Mouse (Mus musculus) frontal cortex, postnatal 10 days (tissue): ENCODE results near the gene Fam53b.

Source experiments
- DNase-seq, 2 experiments: peaks; one replicate each; pipeline ENCODE4 v3.0.0; 2022; ENCODE audit warnings: low spot score in 2 of 2, mixed read lengths in 1 of 2

Fam53b gene

DNA sequence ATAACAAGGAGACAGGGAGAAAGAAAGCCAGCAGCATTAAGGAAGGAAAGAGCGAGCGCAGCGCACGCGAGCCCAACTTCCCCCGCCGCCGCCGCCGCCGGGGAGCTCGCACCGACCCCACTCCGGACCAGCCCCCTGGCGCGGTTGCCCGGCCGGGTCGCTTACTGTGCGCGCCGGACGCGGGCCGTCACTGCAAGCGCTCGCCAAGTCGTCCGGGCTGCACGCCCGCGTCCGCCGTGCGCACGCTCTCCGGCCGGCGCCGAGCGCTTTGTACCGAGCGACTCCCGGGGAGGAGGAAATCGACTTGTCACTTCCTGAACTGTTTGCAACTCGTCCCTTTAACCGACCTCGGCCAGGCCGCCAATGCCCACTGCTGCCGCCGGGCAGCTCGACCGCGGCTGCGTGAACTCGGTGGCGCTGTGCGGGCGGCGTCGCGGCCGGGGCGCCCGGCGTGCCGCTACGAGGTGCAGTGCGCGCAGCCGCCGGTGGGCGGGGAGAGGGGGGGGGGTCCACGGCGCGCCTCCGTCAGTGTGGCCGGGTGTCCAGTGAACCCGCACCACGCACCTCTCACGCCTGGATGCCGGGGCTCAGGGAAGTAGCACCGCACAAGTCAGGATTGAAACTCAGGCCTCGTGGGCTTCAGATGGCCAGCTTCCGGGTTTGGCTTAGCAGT lies at the start of gene Fam53b:
Gene Fam53b (minus strand): TSS at position 471 of the 673 bp plus-strand sequence.
- peak; percentile 59 to 65 for DNase-seq

DNA sequence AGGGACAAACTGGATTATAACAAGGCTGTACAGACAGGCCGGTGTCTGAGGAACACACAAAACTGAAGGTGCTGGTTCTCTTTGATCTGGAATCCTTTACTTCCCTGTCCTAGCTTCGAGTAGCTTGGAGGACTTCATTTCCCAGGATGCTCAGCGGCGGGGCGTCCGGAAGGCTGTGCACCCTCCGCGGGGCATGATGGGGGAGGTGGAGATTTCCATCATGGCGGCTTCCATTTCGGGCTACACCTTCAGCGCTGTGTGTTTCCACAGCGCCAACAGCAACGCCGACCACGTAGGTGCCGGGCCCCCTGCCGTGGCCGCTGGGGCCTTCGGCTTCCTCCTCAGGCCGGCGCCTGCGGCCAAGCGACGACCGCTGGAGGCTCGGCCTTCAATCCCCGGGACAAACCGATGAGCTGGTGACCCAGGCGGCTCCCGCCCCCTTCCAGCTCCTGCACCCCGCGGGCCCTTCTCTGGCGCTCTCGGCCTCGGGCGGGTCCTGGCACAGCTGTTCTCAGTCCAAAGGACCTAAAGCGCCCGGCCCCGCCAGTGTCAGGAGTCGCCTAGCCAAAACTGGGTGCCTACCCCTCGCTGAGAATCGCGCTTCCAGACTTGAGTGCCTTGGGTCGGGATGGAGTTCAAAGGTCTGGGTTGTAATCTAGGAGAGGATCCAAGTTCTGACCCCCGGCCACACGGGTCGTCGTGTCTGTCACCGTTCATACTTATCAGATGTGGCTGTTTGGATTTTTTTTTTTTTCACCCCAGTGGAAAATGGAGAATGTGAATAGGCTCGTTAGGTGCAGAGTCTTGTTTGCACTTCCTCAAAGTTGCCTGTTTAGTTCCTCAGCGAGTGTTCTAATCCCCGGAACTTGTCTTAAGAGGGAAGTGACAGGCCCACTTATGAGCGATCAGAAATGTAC lies 45.6 kb upstream of the Fam53b start, which contains the start of gene Abraxas2:
Gene Abraxas2 (plus strand): TSS at position 184 of the 917 bp plus-strand sequence.
- peak; percentile 73 to 88 for DNase-seq

DNA sequence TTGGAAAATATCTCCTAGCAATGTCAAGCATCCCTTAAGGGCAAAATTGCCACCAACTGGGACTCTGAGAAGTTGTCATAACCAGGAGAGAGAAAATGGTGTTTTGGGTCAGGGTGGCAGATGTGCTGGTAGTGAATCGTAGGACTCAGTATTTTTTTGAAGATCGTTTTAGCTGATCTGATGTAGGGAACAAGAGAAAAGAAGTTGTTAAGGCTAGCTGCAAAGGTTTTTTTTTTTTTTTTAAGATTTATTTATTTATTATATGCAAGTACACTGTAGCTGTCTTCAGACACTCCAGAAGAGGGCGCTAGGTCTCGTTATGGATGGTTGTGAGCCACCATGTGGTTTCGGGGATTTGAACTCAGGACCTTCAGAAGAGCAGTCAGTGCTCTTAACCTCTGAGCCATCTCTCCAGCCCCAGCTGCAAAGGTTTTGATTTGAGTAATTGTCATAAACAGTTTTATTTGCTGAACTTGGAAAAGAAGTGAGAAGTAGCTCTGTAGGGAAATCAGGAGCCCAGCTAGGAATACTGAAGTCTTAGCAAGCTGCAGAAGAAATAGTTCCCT lies 44.4 kb upstream of the Fam53b start:
- DNase-seq = no peak

DNA sequence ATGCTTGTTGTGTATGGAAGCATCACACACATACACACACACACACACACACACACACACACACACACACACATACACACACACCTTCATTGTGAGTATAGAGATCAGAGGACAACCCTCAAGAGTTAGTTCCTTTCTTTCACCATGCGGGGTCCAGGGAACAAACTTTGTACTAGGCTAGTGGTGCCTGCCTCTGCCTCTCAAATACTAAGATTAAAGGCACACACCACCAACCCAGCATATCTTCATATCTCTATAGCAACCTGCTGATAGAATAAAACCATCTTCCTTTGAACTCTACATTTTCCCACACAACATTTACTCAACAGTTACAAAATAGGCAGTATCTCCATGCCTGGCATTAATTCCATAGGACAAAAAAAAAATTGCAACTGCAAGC lies 42.4 kb upstream of the Fam53b start:
- no peak for DNase-seq

DNA sequence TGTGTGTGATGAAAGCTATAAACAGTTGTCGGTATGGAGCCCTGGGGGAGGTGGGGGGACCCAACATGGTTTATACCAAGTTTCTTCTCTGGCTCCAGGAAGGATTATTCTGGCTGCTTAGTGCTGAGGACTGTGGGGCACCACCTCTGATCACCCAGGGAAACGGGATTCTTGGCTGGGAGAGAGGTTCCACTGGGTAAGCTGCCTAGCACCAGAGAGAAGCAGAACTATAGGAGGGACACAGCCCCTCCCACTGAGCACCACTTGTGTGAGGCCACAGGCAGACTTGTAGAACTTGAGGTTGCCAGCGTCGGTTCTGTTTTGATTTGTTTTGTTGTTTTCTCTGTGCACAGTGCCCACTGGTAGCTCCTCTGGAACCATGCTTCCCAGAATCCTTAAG lies 40.3 kb upstream of the Fam53b start:
- DNase-seq = peak; percentile 29 to 33

DNA sequence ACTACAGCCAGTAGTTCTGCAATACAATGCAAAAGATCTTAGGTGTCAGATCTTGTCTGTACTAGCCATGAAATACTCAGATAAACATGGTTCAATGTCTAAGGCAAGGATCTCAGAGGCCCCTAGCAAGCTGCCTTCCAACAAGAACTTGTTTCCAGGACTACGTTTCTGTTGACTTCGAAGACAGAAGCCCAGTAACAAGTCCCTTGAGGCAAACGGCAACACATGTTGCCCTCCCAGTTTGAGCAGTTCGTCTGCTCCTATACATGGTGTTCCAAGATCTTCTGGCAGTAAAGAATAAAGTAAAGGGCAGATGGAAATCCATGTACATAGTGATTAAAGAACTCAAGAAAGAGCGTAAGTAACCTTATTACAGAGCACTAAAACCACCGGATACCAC lies 39.7 kb upstream of the Fam53b start:
- DNase-seq = no peak

DNA sequence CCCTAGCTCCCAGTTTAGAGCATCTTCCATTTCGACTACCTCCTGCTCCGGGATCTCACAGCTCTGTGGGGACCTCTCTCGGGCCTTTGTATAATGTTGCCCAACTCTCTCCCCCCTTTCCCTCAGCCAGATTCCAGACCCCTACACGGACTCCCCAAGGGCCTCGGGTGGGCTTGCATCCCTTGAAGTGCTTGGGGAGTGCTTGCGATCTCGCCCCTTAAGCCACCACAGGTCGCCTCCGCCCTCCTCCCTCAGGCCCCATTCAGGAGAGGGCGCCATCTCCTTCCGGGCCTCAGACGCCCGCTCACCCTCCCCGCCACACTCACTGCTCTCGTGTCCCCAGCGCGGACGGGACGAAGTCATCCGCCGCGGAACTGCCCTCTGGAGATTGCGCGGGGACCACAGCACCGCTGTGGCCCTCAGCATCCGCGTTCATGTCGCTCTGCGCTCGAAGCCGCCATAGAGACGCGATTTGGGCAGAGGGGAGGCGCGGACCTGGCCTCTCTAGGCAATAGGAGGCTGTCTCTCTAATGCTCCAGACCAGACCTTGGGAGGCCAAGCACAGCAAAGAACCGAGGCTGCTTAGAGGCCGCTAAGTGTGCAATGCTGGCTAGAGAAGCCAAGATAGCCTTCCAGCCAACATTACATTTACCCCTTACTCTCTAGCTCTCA lies 38.6 kb upstream of the Fam53b start, which contains the start of gene Eef1akmt2:
Gene Eef1akmt2 (minus strand): TSS at position 501 of the 672 bp plus-strand sequence.
- peak; percentile 69 to 81 for DNase-seq

DNA sequence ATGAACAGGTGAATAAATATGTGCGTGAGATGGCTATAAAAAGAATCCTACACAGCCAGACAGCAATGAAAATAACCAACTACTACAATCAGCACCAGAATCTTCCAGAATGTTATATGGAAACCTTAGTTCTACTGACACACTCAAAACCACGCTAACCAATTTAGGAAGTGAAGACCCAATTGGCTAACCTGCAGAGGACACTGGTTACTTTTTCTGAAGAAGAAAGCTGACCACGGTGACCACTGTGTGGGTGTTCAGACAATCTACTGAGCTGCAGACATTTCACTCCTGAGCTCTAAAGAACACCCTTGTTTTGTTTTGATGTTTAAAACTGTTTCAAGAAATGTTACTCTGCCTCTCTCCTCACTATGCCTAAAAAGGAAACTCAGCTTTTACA lies 29.5 kb upstream of the Fam53b start:
- no peak for DNase-seq

DNA sequence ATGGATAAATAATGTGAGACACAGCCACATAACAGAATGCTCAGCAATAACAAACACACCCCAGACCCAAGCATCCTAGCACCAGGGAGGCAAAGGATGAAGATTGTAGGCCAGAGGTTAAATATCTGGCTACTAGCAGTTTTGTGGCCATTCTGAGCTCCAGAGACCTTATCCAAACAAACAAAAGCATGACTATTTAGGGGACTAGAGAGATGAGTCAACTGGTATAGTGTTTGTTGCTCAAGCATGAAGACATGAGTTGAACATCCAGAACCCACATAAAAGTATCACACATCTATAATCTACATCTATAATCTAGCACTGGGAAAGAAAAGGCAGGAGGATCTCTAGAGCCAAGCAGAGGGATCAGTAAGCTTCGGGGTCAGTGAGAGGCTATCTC lies 28.8 kb upstream of the Fam53b start:
- DNase-seq = no peak

DNA sequence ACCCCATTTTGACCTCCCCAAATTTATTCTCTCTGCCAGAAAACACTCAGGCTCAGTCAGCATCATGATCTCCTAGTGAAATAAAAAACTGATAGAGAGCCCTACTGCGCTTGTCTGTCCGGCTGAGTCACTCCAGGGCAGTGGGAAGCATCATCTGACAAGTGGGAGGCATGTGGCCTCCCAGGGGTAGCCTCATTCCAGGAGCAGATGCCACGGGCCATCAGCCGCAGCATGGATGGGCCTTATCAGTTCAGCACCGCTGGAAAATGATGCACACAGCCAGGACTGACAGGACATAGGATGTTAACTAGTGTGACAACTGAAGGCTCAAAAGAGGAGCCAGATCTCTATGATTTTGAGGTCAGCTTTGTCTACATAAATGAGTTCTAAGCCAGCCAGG lies 27.6 kb upstream of the Fam53b start:
- DNase-seq = no peak

DNA sequence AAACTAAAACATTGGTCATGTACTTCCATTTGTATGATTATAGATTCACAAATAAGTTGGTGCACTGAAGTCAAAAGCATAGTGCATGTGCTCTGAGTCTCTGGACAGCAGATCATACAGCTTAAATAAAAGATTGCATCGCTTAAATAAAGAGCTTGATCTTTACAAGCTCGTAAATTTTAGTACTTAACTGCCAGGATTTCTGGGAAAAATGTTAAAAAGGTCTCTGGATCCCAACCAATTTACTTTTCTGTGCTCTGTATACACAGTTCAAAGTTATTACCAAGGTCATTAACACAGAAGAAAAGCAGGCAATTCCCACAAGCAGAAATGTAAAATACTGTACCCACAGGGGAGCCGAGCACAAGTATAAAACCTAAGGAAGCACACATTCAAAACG lies 17.3 kb upstream of the Fam53b start:
- no peak for DNase-seq

DNA sequence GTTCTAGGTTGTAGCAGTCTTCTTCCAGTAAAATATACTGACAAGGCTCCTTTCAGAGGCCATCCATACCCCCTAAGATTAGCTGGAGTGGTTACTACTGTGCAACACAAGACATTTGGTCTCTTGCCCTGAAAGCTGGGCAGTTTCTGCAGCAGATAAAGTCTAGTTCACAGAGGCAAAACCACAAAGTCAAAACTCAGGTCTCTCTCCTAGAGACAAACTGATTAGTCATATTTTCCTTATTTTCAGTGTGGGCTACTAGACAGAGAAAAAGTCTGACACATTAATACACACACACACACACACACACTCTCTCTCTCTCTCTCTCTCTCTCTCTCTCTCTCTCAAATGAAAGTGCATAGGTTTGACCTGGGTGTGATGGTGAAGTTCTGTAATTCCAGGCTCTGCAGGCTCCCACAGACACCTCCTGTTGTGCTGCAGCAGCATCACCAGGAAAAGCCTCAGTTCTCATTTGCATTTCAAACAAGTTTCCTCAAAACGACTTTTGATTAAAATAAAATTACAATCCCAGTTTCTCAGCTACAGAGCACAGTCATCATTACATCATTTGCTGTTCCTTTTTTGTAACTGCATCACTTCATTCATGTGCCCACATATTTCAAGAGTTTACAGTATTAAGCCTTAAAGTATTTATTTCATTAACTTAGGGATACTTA lies 10.8 kb upstream of the Fam53b start:
- DNase-seq = no peak

DNA sequence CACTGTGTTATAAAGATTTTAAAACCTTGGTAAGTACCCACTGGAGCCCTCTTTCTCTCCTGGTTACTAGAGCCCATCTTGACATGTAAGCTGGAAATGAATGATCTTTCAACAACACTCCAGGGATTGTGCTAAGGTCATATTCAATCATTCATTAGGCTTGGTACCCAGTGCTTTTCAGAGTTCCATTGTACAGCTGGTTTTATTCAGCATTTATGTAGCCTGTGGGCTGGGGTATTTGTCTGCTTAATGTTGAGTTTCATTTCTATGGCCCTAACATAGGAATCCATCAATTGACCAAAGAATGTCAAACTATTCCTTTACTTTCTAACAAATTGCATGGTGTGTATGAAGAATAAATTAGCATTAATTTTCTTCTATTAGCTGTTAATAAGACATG lies 10.1 kb upstream of the Fam53b start:
- DNase-seq = no peak

DNA sequence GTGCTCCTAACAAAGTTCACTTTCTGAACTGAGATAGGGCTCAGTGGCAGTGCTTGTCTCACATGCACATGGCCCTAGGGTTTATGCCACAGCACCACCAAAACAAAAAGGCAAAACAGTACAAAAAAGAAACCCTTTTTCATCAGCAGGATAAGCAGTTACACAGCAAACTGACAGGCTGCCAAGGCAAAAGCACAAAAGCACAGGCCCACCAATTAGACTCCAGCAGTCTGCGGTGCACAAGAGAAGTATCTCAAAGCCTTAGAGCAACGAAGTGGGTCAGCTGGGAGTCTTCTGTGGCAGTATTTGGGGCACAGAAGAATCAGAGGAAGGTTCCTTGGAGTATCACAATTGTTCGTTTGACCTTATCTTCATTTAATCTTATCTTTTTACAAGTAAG lies 7.0 kb upstream of the Fam53b start:
- no peak for DNase-seq

DNA sequence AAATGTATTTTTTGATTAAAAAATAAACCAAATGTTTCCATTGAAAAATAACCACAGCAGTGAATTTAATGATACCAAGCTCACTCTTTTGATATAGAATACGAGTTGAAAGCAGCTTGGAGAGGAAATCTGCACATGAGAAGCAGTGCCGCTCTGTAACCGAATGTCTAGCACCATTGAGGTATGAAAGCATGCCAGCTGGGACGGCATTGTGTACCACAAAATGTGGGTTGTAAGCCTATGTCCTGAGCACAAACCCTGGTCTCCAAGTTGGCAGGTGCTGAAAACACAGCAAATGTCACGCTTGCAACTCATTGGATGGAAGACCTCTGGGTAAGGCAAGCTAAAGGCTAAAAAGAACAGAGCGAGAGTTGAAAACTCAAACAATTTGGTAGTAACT lies 3.4 kb upstream of the Fam53b start:
- no peak for DNase-seq

DNA sequence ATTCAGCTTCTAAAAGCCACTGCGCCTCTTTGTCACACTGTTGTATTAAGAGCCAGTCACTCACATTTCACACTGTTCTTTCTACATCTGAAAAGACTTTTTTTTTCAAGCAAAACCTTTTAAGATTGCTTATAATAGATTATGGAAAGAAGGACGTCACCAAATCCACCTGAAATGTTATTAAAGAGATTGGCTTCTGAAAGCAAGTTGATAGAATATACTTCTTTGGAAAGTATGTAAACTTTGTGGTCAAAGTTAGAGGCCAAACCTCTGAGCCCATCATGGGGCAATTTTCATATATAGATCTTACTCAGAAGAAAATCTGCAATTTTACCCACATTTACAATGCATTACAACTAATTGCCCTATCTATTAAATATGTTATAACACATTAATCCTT lies 2.8 kb upstream of the Fam53b start:
- DNase-seq = no peak

DNA sequence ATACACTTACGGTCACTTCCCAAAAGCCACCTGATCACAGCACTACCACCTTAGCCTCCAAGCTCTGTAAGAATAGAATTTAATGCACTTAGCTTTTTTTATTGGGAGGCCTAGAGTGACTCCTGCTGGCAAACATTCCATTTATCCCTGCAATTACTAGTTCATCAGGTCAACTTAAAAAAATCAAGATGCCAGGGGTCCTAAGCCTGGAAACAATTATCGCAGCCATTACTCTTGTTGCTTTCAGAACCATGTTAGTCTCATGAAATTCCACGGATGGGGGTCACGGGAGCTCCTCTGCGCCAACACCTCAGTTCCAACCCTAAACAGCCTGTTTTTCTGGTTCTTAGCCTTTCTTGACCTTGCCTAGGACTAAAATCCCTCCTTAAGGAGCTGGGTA lies 1.4 kb upstream of the Fam53b start:
- DNase-seq = no peak

DNA sequence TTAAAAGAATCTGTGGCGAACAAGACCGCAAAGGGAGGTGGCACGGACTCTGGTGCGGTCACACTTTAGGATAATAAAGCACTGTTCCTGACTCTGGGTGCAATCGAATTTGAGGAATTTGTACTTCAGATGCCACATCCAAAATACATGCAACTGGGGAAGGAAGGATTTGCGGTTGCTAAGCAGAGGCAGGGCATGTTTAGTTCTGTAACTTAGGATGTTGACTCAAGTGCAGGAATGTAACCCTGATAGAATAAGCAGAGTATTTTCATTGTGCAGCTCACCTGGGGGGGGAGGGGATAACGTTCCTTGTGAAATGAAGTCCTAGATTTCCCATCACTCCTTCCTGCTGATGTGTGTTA lies 384 bp upstream of the Fam53b start:
- no peak for DNase-seq

DNA sequence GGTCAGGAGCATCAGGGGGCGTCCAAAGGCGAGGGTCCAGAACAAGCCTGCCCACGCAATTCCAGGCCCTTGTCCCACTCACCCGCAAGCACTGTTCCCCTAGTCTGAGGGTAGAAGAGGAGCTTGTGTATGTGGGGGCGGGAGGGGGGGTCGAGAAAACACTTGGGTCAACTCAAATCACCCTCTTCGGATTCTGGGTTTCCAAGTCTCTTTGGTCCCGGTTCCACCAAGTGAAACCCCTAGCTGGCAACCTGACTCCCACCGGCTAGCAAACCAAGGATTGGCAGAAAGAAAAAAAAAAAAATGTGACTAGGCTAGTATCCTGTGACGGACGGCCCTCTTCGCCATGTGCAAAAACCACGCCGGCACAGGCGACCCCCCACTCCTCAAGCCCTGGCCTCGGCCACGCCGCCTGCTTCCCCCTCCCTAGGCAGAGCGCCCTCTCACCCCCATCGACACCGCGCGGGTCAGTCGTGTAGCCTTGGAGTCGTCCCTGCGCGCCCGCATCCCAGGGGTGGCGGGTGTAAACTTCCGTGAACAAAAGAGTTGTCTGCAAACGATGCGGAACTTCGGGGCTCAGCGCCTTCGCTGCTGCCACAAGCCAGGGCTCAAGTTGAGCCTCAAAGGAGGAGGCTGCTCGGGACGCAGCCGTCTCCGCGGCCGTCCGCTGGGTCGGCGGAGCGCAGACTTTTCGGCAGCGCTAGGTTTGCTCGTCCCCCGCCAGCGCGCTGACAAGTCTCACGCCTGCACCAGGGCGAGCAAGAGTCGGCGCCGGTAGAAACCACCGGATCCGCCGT lies 869 bp downstream of the Fam53b start:
- DNase-seq = no peak

DNA sequence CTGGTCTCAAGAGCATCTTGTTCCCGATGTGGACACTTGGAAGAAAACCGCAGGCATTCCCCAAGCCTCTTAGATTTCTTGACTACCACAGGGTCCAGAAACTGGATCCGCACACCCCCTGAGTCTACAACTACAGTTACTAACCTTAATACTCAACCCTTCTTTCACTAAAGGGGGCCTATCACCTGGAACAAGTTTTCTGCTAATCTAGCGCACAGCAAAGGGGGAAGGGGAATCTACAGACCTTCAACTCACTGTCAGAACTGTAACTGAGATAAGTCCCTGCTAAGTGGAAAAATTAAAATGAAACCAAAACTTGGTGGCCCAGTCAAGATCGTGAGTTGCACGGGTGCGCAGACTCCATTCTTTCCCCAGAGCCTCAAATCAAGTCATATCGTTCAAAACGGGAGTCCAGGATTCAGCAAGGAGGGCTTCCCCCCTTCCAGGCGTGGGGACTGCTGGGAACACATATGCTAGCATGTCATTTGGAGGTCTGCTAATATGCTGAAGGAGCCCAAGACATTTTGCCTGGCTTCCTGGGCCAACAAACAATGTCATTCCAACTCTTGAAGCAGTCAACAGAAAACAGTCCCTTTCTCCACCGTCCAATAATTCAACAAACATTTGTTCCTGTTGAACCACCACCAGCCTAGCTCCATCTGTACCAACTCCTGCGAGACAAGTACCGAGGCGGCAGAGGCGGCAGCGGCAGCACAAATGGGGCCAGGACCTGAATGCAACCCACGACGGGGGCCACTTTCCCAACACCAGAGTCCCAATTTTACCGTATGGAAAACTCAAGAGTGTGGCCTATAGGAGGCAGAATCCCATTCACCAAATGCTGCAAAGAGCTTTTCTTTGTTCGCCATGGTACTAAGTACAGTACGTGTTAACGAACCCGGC lies 1.7 kb downstream of the Fam53b start:
- no peak for DNase-seq
